Mouse (Mus musculus): ENCODE data around the gene Tsnax. TPM values are rescaled to one million over a fixed set of nuclear protein-coding genes. Genes with fewer than 3 reads are reported as not detected.
A peak's percentile ranks its signal among the peaks of the same experiment; 100 is the strongest.

The Tsnax gene
- polyA plus RNA-seq, 1 experiment from 2014 or later, result 139 TPM

DNA sequence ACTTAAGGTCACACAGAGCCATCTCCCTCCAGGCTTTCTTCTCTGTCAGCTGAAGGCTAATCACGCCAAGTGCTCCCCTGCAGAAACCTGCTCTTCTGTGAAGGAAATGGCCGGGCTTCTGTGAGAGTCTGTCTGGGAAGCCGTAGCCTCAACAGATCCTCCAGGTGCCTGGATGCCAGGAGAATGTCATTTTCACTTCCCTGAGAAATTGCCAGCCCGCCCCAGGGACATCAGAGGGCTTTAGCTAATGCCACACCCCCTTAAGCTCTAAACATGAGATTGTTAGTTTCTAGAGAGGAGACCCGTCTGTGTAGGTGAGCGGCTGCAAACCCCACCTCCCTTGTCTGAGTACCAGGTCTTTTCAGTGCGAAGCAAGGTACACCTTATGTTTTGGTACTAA lies 56.5 kb downstream of the Tsnax start:
- no peak overlapping the region for H3K27ac ChIP-seq
- no peaks in the 10 kb centered on the region for H3K9me3 ChIP-seq
- no peaks in the 10 kb centered on the region for H3K36me3 ChIP-seq
- no peak overlapping the region for H3K9ac ChIP-seq
- no peak overlapping the region for H3K4me2 ChIP-seq (replicated peaks)
- H3K4me1 ChIP-seq, result peaks cover 18% of the 10 kb centered on the region
- no peak overlapping the region for H3K4me3 ChIP-seq
- WGBS, result 52% methylated on average over 7 of the region's 7 CpGs
- ATAC-seq (ENCODE audit: low FRiP score, low read depth), result no peak
- H3K27me3 ChIP-seq, result peaks cover 4% of the 10 kb centered on the region; the same call in 1 of the 2 replicates

DNA sequence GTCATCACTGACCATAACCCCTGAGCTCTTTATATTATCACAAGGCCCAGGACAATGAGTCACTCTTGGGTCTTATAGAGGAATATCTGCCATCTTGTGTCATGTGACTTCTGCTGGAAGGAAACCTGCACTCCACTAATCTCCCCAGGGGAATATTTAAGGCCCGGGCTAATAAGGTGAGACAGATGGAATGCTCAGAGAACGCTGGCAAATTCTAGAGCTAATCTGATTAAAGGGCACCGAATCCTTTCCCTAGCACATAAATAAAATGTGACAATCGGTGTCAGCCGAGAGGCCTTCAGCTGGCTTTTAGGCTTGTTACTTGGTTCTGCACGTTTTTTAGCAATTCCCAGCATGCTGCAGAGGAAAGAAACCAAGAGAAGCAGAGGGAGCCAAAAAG lies 56.9 kb downstream of the Tsnax start:
- H3K9me3 ChIP-seq, result no peaks in the 10 kb centered on the region
- no peaks in the 10 kb centered on the region for H3K36me3 ChIP-seq
- H3K4me3 ChIP-seq, result no peak overlapping the region
- no peak overlapping the region for H3K9ac ChIP-seq
- peaks cover 4% of the 10 kb centered on the region; the same call in 1 of the 2 replicates for H3K27me3 ChIP-seq
- no peak overlapping the region for H3K4me2 ChIP-seq (replicated peaks)
- H3K27ac ChIP-seq, result no peak overlapping the region
- H3K4me1 ChIP-seq, result peaks cover 18% of the 10 kb centered on the region
- ATAC-seq (ENCODE audit: low FRiP score, low read depth), result no peak
- WGBS, result 34% methylated on average over 6 of the region's 6 CpGs

DNA sequence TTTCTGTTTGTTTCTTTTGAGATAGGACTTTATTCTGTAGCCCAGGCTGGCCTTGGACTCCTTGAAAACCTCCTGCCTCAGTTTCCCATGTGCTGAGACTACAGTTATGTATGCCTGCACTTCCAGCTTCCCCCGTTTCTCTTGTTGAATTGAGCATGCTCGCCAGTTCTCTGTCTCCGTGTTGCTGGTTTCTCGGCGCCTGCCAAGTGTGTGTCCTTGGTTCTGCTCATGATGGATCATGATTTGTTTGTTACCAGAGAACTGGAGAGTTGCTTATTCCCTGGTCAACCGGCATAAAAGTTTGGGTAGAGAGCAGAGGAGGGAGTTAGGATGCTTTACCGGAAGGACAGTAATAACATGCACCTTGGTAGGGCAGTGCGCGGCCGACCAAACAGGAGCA lies 61.3 kb downstream of the Tsnax start:
- Histone ChIP-seq H3K4me1 (peaks cover 9% of the 10 kb centered on the region; the same call in 1 of the 2 replicates), H3K4me3 (no peak overlapping the region), H3K4me2 (replicated peaks) (no peak overlapping the region), H3K36me3 (no peaks in the 10 kb centered on the region), H3K9me3 (no peaks in the 10 kb centered on the region), H3K27ac (no peak overlapping the region), H3K27me3 (no peaks in the 10 kb centered on the region; the same call in 1 of the 2 replicates), H3K9ac (no peak overlapping the region)
- WGBS, result 90% methylated on average over 10 of the region's 10 CpGs
- no peak for ATAC-seq (ENCODE audit: low FRiP score, low read depth)

DNA sequence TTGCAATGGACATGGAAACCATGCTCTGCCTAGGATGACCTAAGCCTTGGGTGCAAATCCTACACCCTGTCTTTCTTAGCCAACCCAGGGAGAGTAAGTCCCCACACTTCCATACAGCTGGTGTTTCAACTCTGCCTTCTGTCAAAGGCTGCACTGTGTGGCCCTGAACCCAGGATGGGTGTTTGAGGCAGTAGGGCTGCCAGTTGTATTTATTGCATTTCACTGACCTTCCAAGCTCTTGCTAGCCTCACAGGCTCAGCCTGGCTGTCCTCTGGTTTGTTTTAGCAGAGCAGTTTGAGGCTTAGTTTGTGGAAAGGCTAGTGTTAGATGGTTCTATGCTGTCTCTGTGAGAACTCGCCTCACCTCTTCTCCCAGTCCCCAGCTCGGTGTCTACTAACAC lies 61.8 kb downstream of the Tsnax start:
- WGBS, result 77% methylated on average over 2 of the region's 2 CpGs
- Histone ChIP-seq H3K27ac (no peak overlapping the region), H3K9ac (no peak overlapping the region), H3K36me3 (no peaks in the 10 kb centered on the region), H3K4me1 (peaks cover 5% of the 10 kb centered on the region; the same call in 1 of the 2 replicates), H3K4me2 (replicated peaks) (no peak overlapping the region), H3K27me3 (no peaks in the 10 kb centered on the region; the same call in 1 of the 2 replicates), H3K4me3 (no peak overlapping the region), H3K9me3 (no peaks in the 10 kb centered on the region)
- no peak for ATAC-seq (ENCODE audit: low FRiP score, low read depth)

DNA sequence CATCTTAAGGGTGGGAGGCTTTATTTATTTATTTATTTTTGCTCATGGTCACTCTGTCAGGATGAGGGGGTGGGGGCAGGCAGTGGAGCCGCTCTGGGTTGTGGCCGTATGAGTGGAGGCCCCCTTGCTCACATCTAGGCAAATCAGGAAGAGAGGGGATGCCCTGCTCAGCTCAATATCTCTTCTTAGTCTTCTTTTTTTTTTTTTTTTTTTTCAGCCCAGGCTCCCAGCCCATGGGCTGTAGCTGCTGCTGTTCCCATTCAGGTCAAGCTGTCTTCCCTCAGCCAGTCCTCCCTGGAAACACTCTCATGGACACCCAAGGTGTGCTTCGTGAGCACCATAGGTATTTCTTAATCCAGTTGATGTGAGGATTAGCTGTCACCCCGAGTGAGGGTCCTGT lies 62.6 kb downstream of the Tsnax start:
- 80% methylated on average over 4 of the region's 4 CpGs for WGBS
- Histone ChIP-seq H3K4me3 (no peak overlapping the region), H3K36me3 (no peaks in the 10 kb centered on the region), H3K4me1 (no peaks in the 10 kb centered on the region), H3K9me3 (no peaks in the 10 kb centered on the region), H3K27me3 (no peaks in the 10 kb centered on the region; the same call in 1 of the 2 replicates), H3K9ac (no peak overlapping the region), H3K27ac (no peak overlapping the region), H3K4me2 (replicated peaks) (no peak overlapping the region)
- ATAC-seq (ENCODE audit: low FRiP score, low read depth), result no peak

DNA sequence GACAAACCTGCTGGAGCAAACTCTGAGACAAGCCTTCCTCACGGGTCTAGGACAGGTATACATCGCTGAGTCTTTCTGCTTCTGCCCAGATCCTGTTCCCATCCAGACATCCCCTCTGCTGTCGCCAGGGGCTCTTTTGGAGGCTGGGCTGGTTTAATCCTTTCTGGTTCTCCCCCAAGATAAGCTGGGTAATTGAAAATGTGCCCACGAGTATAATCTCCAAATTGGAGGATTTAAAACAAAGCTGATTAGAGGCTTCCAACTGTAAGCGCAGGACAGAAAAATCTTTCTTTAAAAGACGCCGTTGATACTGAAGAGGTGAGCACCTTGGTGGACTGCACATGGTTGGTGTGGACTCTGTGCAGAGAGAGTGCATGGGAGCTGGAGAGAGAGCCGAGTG lies 64.5 kb downstream of the Tsnax start:
- H3K4me3 ChIP-seq, result no peak overlapping the region
- no peaks in the 10 kb centered on the region for H3K9me3 ChIP-seq
- no peak overlapping the region for H3K4me2 ChIP-seq (replicated peaks)
- H3K9ac ChIP-seq, result no peak overlapping the region
- H3K36me3 ChIP-seq, result no peaks in the 10 kb centered on the region
- ATAC-seq (ENCODE audit: low FRiP score, low read depth), result no peak
- no peak overlapping the region for H3K27ac ChIP-seq
- WGBS, result 82% methylated on average over 8 of the region's 8 CpGs
- no peaks in the 10 kb centered on the region; the same call in 1 of the 2 replicates for H3K27me3 ChIP-seq
- 0 out of 2 replicates have a peak, but pooled peaks cover 7% of the 10 kb centered on the region for H3K4me1 ChIP-seq

DNA sequence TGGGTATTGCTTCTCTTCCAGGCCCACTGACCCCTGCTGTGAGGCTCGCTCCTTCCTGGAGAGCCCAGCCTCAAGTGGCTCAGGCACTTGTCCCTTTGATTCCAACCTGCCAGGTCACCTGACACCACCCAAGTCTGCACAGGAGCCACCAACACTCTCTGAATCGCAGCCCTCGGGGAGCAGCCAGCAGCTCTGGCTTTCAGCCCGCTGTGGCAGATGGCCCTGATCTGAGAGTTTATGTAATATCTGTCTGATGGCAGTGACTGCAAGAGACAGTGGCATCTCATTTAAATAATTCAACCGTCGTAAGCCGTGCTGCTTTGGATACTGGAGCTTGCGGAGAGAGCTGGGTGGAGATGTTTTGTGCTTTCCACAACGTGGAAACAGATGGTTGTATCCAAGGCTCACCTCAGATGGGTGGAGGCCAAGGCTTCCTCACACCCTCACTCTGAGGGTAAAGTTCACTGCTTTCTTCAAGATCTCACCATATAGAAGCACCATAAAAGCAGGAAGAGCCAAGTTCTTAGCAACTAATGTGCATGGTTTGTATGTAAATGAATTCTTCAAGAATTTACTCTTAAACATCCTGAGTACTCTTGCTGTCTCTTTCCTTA lies 66.1 kb downstream of the Tsnax start:
- H3K4me2 ChIP-seq (replicated peaks), result no peak overlapping the region
- no peaks in the 10 kb centered on the region for H3K36me3 ChIP-seq
- no peak overlapping the region for H3K4me3 ChIP-seq
- H3K4me1 ChIP-seq, result peaks cover 21% of the 10 kb centered on the region
- no peak overlapping the region for H3K27ac ChIP-seq
- no peaks in the 10 kb centered on the region; the same call in 1 of the 2 replicates for H3K27me3 ChIP-seq
- H3K9me3 ChIP-seq, result no peaks in the 10 kb centered on the region
- no peak for ATAC-seq (ENCODE audit: low FRiP score, low read depth)
- 55% methylated on average over 9 of the region's 9 CpGs for WGBS
- no peak overlapping the region for H3K9ac ChIP-seq

DNA sequence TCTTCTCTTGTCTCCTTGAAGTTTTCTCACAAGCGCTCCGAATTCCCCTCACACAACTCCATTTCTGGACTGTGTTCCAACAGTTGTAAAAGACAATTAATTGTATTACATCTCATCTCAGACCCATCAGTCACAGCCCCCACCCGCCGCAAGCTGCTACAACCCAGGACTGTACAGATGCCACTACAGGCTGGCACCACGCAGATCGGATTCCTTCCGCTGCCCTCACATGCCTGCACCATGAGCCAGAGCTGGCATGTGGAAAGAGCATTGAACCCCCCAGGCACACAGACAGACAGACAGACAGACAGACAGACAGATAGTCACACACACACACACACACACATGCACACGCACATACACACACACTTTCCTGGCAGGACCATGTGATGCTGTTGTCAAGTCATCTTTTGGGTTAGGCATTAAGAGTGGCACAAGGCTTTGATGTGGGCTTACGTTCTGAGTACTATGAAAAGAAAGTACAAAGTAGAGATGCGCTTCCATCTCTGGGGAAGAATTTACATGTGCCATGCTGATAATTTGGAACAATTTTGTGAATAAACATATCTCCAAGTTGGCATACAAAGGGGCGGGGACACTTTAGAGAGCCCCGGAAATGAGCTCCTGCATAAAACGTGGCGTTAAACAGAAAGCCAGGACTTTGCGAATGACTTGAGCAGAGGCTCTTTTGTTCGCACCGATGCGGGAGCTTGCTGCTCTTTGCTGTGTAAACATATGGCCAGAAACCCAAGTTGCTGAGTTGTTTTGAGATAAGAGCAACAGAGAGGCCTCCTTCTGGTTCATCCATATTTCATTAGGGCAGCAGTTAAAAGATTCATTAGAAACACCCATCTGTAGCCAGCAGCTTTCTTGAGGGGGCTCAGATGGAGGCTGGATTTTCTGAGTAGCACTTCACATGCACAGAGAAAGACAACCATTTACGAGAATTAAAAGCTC lies 67.9 kb downstream of the Tsnax start:
- H3K27me3 ChIP-seq, result no peaks in the 10 kb centered on the region; the same call in 1 of the 2 replicates
- no peak overlapping the region for H3K9ac ChIP-seq
- peaks cover 27% of the 10 kb centered on the region for H3K4me1 ChIP-seq
- H3K36me3 ChIP-seq, result no peaks in the 10 kb centered on the region
- ATAC-seq (ENCODE audit: low FRiP score, low read depth), result no peak
- no peak overlapping the region for H3K27ac ChIP-seq
- H3K9me3 ChIP-seq, result no peaks in the 10 kb centered on the region
- H3K4me2 ChIP-seq (replicated peaks), result no peak overlapping the region
- WGBS, result 84% methylated on average over 19 of the region's 19 CpGs
- H3K4me3 ChIP-seq, result no peak overlapping the region

DNA sequence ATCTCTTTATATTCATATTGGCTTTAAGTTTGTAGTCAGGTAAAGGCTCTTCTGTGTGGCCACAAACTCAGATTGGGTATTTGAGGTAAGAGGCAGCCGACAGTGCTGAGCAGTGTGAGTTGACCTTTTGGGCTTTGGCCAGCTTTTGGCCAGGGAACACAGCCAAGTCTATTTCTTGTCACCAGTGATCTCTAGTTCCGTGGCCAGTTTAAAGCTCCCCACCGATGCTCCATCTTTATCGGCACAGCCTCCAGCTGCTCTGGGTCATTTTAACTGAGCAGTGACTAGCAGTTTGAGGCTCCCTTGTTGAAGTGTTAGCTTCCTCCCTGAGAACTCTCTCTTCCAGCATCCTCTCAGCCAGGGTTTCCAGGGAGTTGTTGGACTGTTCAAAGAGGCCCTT lies 70.9 kb downstream of the Tsnax start:
- Histone ChIP-seq H3K4me2 (replicated peaks) (no peak overlapping the region; the same call in 1 of the 2 replicates), H3K4me3 (no peak overlapping the region), H3K4me1 (peaks cover 27% of the 10 kb centered on the region), H3K9me3 (no peaks in the 10 kb centered on the region), H3K36me3 (no peaks in the 10 kb centered on the region), H3K9ac (no peak overlapping the region), H3K27ac (peak overlapping the region; percentile 79), H3K27me3 (no peaks in the 10 kb centered on the region)
- ATAC-seq (ENCODE audit: low FRiP score, low read depth), result no peak
- 43% methylated on average over 4 of the region's 4 CpGs for WGBS

Small RNA genes lying within 50 kb of the gene (microRNA-seq; reads per million reads assigned to microRNA genes)
- not detected for gene Gm22197

Other genes starting within 250 kb of the Tsnax start
- 0.03 and 0.06 TPM in 2 replicates for gene Trim67, start 219.9 kb upstream of the Tsnax start, polyA plus RNA-seq (2015; fragmentation: Nextera tagmentation; extraction: Ambion mirVana)
- gene Gnpat, start 150.0 kb upstream of the Tsnax start, polyA plus RNA-seq (2015; fragmentation: Nextera tagmentation; extraction: Ambion mirVana), result 97.6 and 99.6 TPM in 2 replicates
- 52.7 and 53.9 TPM in 2 replicates for gene 2810004N23Rik, start 149.9 kb upstream of the Tsnax start, polyA plus RNA-seq (2015; fragmentation: Nextera tagmentation; extraction: Ambion mirVana)
- gene Exoc8, start 115.3 kb upstream of the Tsnax start, polyA plus RNA-seq (2015; fragmentation: Nextera tagmentation; extraction: Ambion mirVana), result 8.4 and 8.5 TPM in 2 replicates
- 9.1 and 9.3 TPM in 2 replicates for gene Sprtn, start 115.1 kb upstream of the Tsnax start, polyA plus RNA-seq (2015; fragmentation: Nextera tagmentation; extraction: Ambion mirVana)
- 11.9 and 13.5 TPM in 2 replicates for gene Egln1, start 63.7 kb upstream of the Tsnax start, polyA plus RNA-seq (2015; fragmentation: Nextera tagmentation; extraction: Ambion mirVana)
- 2.0 and 2.9 TPM in 2 replicates for gene Disc1, start 41.2 kb downstream of the Tsnax start, polyA plus RNA-seq (2015; fragmentation: Nextera tagmentation; extraction: Ambion mirVana)

All from limb, embryonic 13.5 days (tissue).